Mouse (Mus musculus) E14TG2a.4 (cell line): ENCODE results near the gene Nudt8.

Source experiments
- CTCF ChIP-seq: conservative IDR thresholded peaks from 2 replicates; pipeline ENCODE4 v1.5.1; 2014; ENCODE audit warnings: low read length
- NANOG ChIP-seq: IDR thresholded peaks from 2 replicates; pipeline ENCODE4 v1.6.1; 2014; ENCODE audit warnings: borderline replicate concordance, low read length, mixed read lengths
- POU5F1 ChIP-seq: IDR thresholded peaks from 2 replicates; pipeline ENCODE4 v1.6.1; 2014; ENCODE audit warnings: low read length, borderline replicate concordance

DNA sequence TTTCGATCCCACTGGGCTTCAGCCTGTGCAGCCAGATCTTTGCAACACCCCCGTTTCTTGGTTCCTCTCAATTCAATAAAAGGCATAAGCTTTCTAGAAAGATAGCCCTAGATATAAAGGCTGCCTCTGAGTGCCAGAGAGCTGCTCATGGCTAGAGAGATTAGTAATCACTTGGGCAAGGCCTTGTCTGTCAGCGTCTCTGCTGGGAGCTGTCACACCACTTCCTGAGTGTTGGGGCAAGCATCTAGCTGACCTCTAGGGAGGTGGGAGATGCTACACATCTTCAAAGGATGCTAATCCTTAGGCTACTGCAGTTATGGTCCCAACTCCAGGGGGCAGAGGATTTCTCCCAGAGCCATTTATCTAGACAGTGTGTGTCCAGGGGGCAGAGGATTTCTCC lies 33.1 kb upstream of the Nudt8 start:
- TF ChIP-seq CTCF, result no peak
- TF ChIP-seq NANOG, result no peak
- no peak for TF ChIP-seq POU5F1
